Mouse (Mus musculus) kidney, adult 2 months (tissue): ENCODE results near the gene Trak1. TPM values are rescaled to one million over a fixed set of nuclear protein-coding genes. Genes with fewer than 3 reads are reported as not detected.
A peak's percentile ranks its signal among the peaks of the same experiment; 100 is the strongest.

Experiments used
- DNase-seq: peaks from one replicate; pipeline ENCODE4 v3.0.0; 2021
- H3K27ac ChIP-seq: fragments of 200-500 bp; 2 replicates; pipeline ENCODE4 v1.5.1; 2012; ENCODE audit warnings: low read depth, low read length, control low read depth, inconsistent platforms; ENCODE audit not compliant: insufficient read depth
- H3K27me3 ChIP-seq: fragments of 200-500 bp; replicated peaks from 2 replicates; pipeline ENCODE4 v1.6.1; 2012; ENCODE audit warnings: mild to moderate bottlenecking, moderate library complexity, low read length, inconsistent platforms; ENCODE audit not compliant: control insufficient read depth, insufficient read depth
- H3K36me3 ChIP-seq: fragments of 200-500 bp; 2 replicates; pipeline ENCODE4 v1.6.1; 2012; ENCODE audit warnings: mild to moderate bottlenecking, moderate library complexity, low read length, inconsistent platforms; ENCODE audit not compliant: control insufficient read depth, insufficient read depth
- H3K4me1 ChIP-seq: fragments of 200-500 bp; 2 replicates; pipeline ENCODE4 v1.6.1; 2011; ENCODE audit warnings: low read length; ENCODE audit not compliant: control insufficient read depth, insufficient read depth
- H3K4me3 ChIP-seq: fragments of 200-500 bp; 2 replicates; pipeline ENCODE4 v1.5.1; 2011; ENCODE audit warnings: mild to moderate bottlenecking, low read depth, low read length, control low read depth; ENCODE audit not compliant: insufficient read depth
- CTCF ChIP-seq: fragments of 200-500 bp; conservative IDR thresholded peaks from 2 replicates; pipeline ENCODE4 v1.5.1; 2011; ENCODE audit warnings: low read depth, mild to moderate bottlenecking, control low read depth, low read length, moderate library complexity, mixed read lengths; ENCODE audit not compliant: insufficient read depth, insufficient read length
- POLR2A ChIP-seq: fragments of 200-500 bp; IDR thresholded peaks from one replicate; pipeline ENCODE4 v1.6.1; 2011; ENCODE audit warnings: low read depth, low read length, control low read depth
- WGBS: fragments of 180-500 bp; shearing (Covaris S2); methylation state at CpG from one replicate; pipeline ENCODE4 v1.1.7; 2018; 5-methylcytosine and 5-hydroxymethylcytosine counted together
- polyA plus RNA-seq: library from polyadenylated mRNA; depleted of rRNA; stranded (reverse); fragments of >200 nt; gene quantifications from 2 replicates; pipeline ENCODE4 v1.2.3, GENCODE M21; 2012

Trak1 gene
- polyA plus RNA-seq, 1 experiment, result 65.1 TPM

- Histone ChIP-seq H3K4me3 (peak overlapping the region; percentile 10; the same call in 1 of the 2 replicates), H3K27me3 (no peaks in the 10 kb centered on the region), H3K36me3 (no peaks in the 10 kb centered on the region), H3K4me1 (peaks cover 51% of the 10 kb centered on the region), H3K27ac (peak overlapping the region; percentile 92)
- TF ChIP-seq CTCF (no peak), POLR2A (peak; percentile 50)
- 55% methylated on average over 9 of the region's 9 CpGs for WGBS
- DNase-seq, result peak; percentile 86
Observed at GRCm38 (mm10) chr9:121383180-121383586, 85.9 kb downstream of the Trak1 start.

DNA sequence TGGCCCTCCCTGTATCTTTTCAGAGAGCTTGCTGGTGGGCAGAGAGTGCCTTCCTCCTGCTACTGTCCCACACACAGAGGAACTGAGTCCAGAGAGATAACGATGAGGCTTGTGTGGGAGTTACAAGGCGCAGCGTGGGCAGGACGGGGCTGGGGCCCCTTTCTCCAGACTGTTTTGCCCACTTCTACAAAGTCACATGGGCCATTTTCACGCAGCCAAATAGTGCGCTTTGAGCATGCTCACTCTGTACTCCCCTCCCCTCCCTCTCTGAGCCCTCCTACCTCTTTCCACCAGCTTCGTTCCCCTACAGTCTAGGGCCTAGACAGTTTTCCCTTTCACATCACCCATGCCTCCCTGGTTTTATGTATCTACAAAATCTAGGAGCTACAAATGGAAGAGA is 87.3 kb downstream of the Trak1 start:
- no peaks in the 10 kb centered on the region for H3K27me3 ChIP-seq
- H3K4me1 ChIP-seq, result peaks cover 51% of the 10 kb centered on the region
- H3K27ac ChIP-seq, result no peak overlapping the region
- no peak overlapping the region for H3K4me3 ChIP-seq
- no peak for DNase-seq
- 70% methylated on average over 7 of the region's 7 CpGs for WGBS
- TF ChIP-seq CTCF (no peak), POLR2A (no peak)
- no peaks in the 10 kb centered on the region for H3K36me3 ChIP-seq

DNA sequence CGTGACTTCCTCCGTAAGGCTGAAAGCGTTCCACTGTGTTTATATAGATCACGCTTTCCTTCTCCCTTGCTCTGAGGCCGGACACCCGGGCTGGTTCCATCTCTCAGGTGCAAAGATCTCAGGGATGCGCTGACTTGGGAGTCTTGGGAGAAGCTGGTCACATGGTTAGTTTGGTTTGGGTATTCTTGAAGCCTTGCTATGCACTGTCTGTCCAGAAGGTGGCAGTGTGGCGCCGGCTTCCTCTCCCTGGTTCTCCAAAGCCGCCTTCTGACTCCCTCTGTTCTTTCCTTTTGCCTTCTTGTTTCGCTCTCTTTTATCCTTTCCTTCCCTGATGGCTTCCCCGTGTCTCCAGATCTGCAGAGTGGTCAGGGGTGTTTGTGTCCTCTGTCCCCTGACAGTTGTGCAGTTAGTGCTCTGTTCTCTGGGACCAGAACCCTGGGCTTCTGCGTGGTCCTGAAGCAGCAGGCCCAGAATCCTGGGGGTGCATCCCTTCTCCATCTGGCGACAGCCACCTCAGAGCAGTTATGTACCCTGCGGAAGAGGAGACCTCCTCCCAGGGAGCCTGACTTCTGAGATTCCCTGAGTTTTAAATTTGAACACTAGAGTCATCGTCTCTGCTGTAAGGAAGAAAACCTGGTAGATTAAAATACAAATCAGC is 87.9 kb downstream of the Trak1 start:
- DNase-seq, result peak; percentile 92
- WGBS, result 37% methylated on average over 16 of the region's 16 CpGs
- TF ChIP-seq CTCF (peak; percentile 87), POLR2A (no peak)
- Histone ChIP-seq H3K27ac (no peak overlapping the region), H3K27me3 (no peaks in the 10 kb centered on the region), H3K4me3 (no peak overlapping the region), H3K4me1 (peaks cover 45% of the 10 kb centered on the region), H3K36me3 (no peaks in the 10 kb centered on the region)

- Histone ChIP-seq H3K36me3 (no peaks in the 10 kb centered on the region), H3K4me1 (peaks cover 45% of the 10 kb centered on the region), H3K27ac (no peak overlapping the region), H3K4me3 (no peak overlapping the region), H3K27me3 (no peaks in the 10 kb centered on the region)
- DNase-seq, result no peak
- 85% methylated on average over 12 of the region's 12 CpGs for WGBS
- TF ChIP-seq CTCF (no peak), POLR2A (no peak)
Observed at GRCm38 (mm10) chr9:121385749-121386350, 88.5 kb downstream of the Trak1 start.

DNA sequence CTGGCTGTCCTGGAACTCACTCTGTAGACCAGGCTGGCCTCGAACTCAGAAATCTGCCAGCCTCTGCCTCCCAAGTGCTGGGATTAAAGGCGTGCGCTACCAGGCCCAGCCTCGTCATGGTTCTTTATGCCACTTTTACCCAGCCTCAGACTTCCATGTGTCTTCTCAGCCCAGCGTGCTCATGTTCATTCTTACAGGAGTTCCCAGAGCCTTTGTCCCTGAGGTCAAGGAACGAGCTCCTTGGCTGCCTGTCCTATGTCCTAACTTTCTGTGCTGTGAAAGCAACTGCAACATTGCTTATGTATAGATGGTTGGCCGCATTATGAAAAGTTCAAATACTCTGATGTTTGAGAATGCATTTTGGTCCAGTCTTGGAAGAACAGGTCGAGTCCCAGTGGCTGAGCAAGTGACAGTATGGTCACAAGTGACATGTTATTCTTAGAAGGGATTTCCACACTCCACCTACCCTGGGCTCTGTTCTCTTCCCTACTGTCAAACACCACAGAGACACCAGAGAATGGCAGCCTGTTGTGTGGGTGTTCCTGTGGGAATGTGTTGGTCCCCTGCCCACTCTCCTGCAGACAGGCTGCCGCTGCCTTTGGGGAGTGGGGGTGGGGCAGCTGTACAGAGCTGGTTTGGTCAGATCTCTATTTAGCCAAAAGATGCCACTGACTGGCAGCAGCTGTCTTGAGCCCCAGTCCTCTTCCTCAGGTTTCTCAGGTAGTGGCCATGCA is 90.4 kb downstream of the Trak1 start:
- H3K27ac ChIP-seq, result no peak overlapping the region
- no peaks in the 10 kb centered on the region for H3K27me3 ChIP-seq
- TF ChIP-seq CTCF (no peak), POLR2A (no peak)
- WGBS, result 60% methylated on average over 9 of the region's 9 CpGs
- no peak overlapping the region for H3K4me3 ChIP-seq
- no peaks in the 10 kb centered on the region for H3K36me3 ChIP-seq
- H3K4me1 ChIP-seq, result peaks cover 32% of the 10 kb centered on the region
- DNase-seq, result peak; percentile 58

DNA sequence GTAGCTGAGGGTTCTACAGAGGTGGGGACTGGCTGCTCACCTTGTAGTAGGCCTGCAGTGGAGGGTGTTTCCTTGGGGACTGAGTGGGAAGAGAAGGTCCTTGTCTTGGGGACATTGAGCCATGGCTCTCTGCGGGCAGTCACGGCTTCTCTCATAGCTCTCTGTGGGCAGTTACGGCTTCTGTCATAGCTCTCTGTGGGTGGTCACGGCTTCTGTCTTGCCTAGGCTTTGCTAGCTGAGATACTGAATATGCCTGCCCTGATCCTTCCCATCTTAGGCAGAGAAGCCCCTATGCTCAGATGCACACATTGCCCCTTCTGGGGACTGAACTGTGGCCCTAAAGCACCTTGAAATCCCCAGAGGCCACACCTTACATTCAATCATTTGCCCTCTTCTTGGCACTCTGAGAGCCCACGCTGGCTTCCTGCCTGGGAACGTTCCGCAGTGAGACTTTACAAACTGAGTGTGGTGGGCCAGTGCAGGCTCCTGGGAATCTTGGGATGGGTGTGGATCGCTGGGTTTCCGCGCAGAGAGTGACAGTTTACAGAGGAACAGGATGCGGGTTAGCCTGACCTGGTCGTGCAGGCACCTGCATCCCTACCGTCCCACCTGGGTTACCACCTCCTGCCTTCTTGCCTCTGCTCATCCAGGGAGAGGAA is 91.1 kb downstream of the Trak1 start:
- no peaks in the 10 kb centered on the region for H3K27me3 ChIP-seq
- peak; percentile 51 for DNase-seq
- no peak overlapping the region for H3K27ac ChIP-seq
- WGBS, result 62% methylated on average over 13 of the region's 13 CpGs
- TF ChIP-seq CTCF (no peak), POLR2A (no peak)
- H3K4me3 ChIP-seq, result no peak overlapping the region
- no peaks in the 10 kb centered on the region for H3K36me3 ChIP-seq
- peaks cover 31% of the 10 kb centered on the region for H3K4me1 ChIP-seq
